Mouse (Mus musculus): ENCODE data around the gene Spata17.
A peak's percentile ranks its signal among the peaks of the same experiment; 100 is the strongest.

The Spata17 gene

GRCm38 (mm10) chr1:187086027-187086426 lies 129.2 kb downstream of the Spata17 start:
- DNase-seq (ENCODE audit: low spot score) = no peak

GRCm38 (mm10) chr1:187077352-187077751 lies 137.9 kb downstream of the Spata17 start:
- DNase-seq (ENCODE audit: low spot score) = no peak

GRCm38 (mm10) chr1:187077043-187077334 lies 138.3 kb downstream of the Spata17 start:
- no peak for DNase-seq (ENCODE audit: low spot score)

GRCm38 (mm10) chr1:187076198-187077042 lies 138.8 kb downstream of the Spata17 start:
- DNase-seq (ENCODE audit: low spot score) = no peak

- DNase-seq (ENCODE audit: low spot score) = no peak
These were observed 155.4 kb downstream of the Spata17 start for GRCm38 (mm10) chr1:187059874-187060273.

- no peak for DNase-seq (ENCODE audit: low spot score)
These were observed 160.9 kb downstream of the Spata17 start for GRCm38 (mm10) chr1:187054333-187054732.

GRCm38 (mm10) chr1:187053862-187054261 lies 161.4 kb downstream of the Spata17 start:
- DNase-seq (ENCODE audit: low spot score) = no peak

GRCm38 (mm10) chr1:187052532-187052931 lies 162.7 kb downstream of the Spata17 start:
- no peak for DNase-seq (ENCODE audit: low spot score)

GRCm38 (mm10) chr1:187051296-187051695 lies 164.0 kb downstream of the Spata17 start:
- DNase-seq (ENCODE audit: low spot score) = no peak

GRCm38 (mm10) chr1:187048681-187049288 lies 166.5 kb downstream of the Spata17 start:
- no peak for DNase-seq (ENCODE audit: low spot score)

GRCm38 (mm10) chr1:187044726-187045125 lies 170.5 kb downstream of the Spata17 start:
- no peak for DNase-seq (ENCODE audit: low spot score)

- no peak for DNase-seq (ENCODE audit: low spot score)
These were observed 175.5 kb downstream of the Spata17 start for GRCm38 (mm10) chr1:187039801-187040200.

GRCm38 (mm10) chr1:187035785-187036184 lies 179.5 kb downstream of the Spata17 start:
- no peak for DNase-seq (ENCODE audit: low spot score)

GRCm38 (mm10) chr1:187031796-187032195 lies 183.5 kb downstream of the Spata17 start:
- peak; percentile 76 for DNase-seq (ENCODE audit: low spot score)

GRCm38 (mm10) chr1:187028841-187029240 lies 186.4 kb downstream of the Spata17 start:
- DNase-seq (ENCODE audit: low spot score) = no peak

GRCm38 (mm10) chr1:187020011-187020410 lies 195.3 kb downstream of the Spata17 start:
- DNase-seq (ENCODE audit: low spot score) = peak; percentile 29

- no peak for DNase-seq (ENCODE audit: low spot score)
These were observed 199.1 kb downstream of the Spata17 start for GRCm38 (mm10) chr1:187016116-187016515.

- no peak for DNase-seq (ENCODE audit: low spot score)
These were observed 199.6 kb downstream of the Spata17 start for GRCm38 (mm10) chr1:187015673-187016072.

- no peak for DNase-seq (ENCODE audit: low spot score)
These were observed 201.1 kb downstream of the Spata17 start for GRCm38 (mm10) chr1:187014141-187014540.

- DNase-seq (ENCODE audit: low spot score) = no peak
These were observed 203.7 kb downstream of the Spata17 start for GRCm38 (mm10) chr1:187011601-187012000.

GRCm38 (mm10) chr1:187010071-187010470 lies 205.2 kb downstream of the Spata17 start:
- no peak for DNase-seq (ENCODE audit: low spot score)

GRCm38 (mm10) chr1:187008236-187008635 lies 207.0 kb downstream of the Spata17 start:
- no peak for DNase-seq (ENCODE audit: low spot score)

- DNase-seq (ENCODE audit: low spot score) = no peak
These were observed 208.9 kb downstream of the Spata17 start for GRCm38 (mm10) chr1:187006227-187006925.

Data from adipocyte (in vitro differentiated cells).